Mouse (Mus musculus): ENCODE measurements around the gene Ush1g. TPM values are rescaled to one million over a fixed set of nuclear protein-coding genes. Genes with fewer than 3 reads are reported as not detected.
A peak's percentile ranks its signal among the peaks of the same experiment; 100 is the strongest.

The Ush1g gene
- polyA plus RNA-seq, 1 experiment from 2014 or later, result 0.05 TPM

DNA sequence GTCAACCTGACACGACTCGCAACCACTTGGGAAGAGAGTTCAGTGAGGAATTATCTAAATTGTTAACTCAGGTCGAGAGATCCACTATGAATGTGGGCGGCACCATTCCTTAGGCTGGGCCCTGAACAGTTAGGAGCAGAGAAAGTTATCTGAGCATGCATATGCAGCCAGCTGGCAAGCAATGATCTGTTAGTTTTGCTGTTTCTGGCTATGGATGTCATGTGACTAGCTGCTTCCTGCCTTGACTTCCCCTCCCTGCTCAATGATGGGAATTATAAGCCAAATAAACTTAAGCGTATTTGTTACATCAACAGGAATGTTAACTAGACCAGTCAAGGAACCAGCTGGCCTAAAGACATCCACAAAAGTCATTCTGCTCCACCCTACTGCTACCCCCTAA, 31.5 kb upstream of the Ush1g start:
- ATAC-seq, result no peak
- Histone ChIP-seq H3K27me3 (peaks cover 4% of the 10 kb centered on the region; the same call in 1 of the 2 replicates), H3K4me3 (replicated peaks) (no peak overlapping the region), H3K9ac (replicated peaks) (no peak overlapping the region), H3K36me3 (peaks cover 77% of the 10 kb centered on the region), H3K27ac (no peak overlapping the region), H3K4me2 (replicated peaks) (no peak overlapping the region), H3K9me3 (no peaks in the 10 kb centered on the region), H3K4me1 (replicated peaks) (no peaks in the 10 kb centered on the region)
- WGBS, result 95% methylated on average over 5 of the region's 5 CpGs

DNA sequence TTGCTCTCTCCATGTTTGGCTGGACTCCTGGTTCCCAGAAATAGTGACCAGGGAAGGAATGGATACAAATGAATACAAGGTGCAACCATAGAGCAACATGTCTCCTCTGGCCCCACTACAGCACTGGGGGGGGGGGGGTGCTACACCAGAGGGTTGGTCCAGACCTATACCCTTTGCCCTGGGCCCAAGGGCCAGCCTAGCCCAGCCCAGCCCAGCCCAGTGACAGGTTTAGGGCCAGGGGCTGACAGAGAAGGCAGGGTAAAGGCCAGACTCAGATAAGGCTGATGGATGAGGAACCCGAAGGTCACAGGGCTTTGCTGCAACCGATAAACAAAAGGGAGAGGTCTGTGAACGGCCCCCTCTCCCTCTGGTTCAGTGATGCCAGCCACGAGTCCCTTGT, 28.1 kb upstream of the Ush1g start:
- no peak overlapping the region for H3K4me2 ChIP-seq (replicated peaks)
- H3K27ac ChIP-seq, result no peak overlapping the region
- H3K9me3 ChIP-seq, result no peaks in the 10 kb centered on the region
- H3K27me3 ChIP-seq, result peaks cover 10% of the 10 kb centered on the region; the same call in 1 of the 2 replicates
- no peak for ATAC-seq
- H3K9ac ChIP-seq (replicated peaks), result no peak overlapping the region
- peaks cover 61% of the 10 kb centered on the region for H3K36me3 ChIP-seq
- H3K4me3 ChIP-seq (replicated peaks), result no peak overlapping the region
- 69% methylated on average over 4 of the region's 4 CpGs for WGBS
- no peaks in the 10 kb centered on the region for H3K4me1 ChIP-seq (replicated peaks)

DNA sequence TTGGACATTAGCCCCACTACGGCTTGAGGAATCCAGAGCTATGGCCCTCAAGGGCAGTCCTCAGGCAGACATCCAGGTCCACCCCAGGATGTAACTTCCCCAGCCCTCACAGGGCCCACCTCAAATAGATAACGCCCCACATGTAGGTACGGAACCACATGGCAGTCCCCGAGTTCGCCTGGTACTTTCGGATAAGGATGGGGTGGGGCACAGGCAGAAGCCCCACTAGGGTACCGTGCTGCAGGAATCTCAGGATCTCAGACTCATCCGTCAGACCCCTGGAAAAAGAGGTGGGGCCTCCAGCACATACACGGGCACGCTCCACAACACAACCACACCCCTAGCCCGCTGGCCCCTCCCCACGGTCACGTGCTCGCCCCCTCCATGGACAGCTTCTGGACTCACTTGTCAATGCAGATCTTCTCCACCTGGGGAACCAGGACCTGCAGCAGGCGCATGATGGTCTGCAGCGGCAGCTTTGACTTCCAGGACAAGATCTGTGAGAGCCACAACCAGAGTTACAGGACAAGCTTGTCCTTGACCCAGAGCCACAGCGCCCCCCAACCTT, 26.9 kb upstream of the Ush1g start:
- Histone ChIP-seq H3K4me2 (replicated peaks) (no peak overlapping the region), H3K36me3 (peaks cover 60% of the 10 kb centered on the region), H3K27me3 (peaks cover 16% of the 10 kb centered on the region; the same call in 1 of the 2 replicates), H3K4me1 (replicated peaks) (0 out of 2 replicates have a peak, but pooled peaks cover 3% of the 10 kb centered on the region), H3K9ac (replicated peaks) (0 out of 2 replicates have a peak overlapping the region, but pooled peaks have one; percentile 16), H3K4me3 (replicated peaks) (no peak overlapping the region), H3K27ac (no peak overlapping the region), H3K9me3 (no peaks in the 10 kb centered on the region)
- no peak for ATAC-seq
- WGBS, result 66% methylated on average over 17 of the region's 17 CpGs

DNA sequence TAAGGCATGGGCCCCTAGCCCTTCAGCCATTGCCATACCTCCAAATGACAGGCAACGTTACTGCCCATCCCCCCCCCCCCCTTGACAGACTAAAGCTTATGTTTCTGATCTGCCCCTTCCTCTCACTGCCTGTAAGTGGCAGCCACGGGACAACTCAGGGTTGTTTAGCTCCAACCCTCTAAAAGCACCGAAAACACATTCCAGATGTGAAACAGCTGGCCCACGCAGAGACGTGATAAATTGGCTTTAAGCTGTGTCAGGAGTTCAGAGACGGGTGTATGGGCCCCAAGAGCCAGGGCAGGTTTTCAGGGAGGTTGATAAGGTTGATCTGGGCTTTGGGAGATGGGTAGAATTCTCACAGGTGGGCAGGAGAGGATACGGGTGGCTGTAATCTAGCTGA, 23.7 kb upstream of the Ush1g start:
- Histone ChIP-seq H3K4me2 (replicated peaks) (no peak overlapping the region), H3K27me3 (peaks cover 23% of the 10 kb centered on the region), H3K36me3 (peaks cover 29% of the 10 kb centered on the region), H3K9me3 (no peaks in the 10 kb centered on the region), H3K4me3 (replicated peaks) (no peak overlapping the region), H3K9ac (replicated peaks) (no peak overlapping the region), H3K27ac (no peak overlapping the region), H3K4me1 (replicated peaks) (0 out of 2 replicates have a peak, but pooled peaks cover 3% of the 10 kb centered on the region)
- 54% methylated on average over 7 of the region's 7 CpGs for WGBS
- no peak for ATAC-seq

DNA sequence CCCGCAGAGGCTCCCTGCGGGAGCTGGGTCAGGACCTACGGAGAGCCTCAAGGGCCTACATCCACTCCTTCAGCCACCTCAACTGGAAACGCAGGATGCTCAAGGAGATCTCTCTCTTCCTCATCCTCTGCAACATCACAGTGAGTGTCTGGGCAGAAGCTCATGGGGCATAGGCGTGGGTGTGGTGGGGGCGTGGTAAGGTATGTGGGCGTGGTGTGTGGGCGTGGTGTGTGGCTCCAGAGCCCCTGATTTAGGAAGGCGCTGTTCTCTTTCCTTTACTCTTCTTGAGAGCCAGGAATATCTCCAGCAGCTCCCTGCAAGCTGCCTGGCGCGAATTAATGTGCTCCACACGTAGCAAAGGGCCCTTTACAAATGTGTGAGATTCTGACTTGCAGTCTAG, 23.1 kb upstream of the Ush1g start:
- Histone ChIP-seq H3K4me2 (replicated peaks) (no peak overlapping the region), H3K27me3 (peaks cover 25% of the 10 kb centered on the region), H3K36me3 (peaks cover 23% of the 10 kb centered on the region), H3K9me3 (no peaks in the 10 kb centered on the region), H3K27ac (no peak overlapping the region), H3K9ac (replicated peaks) (no peak overlapping the region), H3K4me3 (replicated peaks) (no peak overlapping the region), H3K4me1 (replicated peaks) (0 out of 2 replicates have a peak, but pooled peaks cover 3% of the 10 kb centered on the region)
- no peak for ATAC-seq
- WGBS, result 18% methylated on average over 12 of the region's 12 CpGs

DNA sequence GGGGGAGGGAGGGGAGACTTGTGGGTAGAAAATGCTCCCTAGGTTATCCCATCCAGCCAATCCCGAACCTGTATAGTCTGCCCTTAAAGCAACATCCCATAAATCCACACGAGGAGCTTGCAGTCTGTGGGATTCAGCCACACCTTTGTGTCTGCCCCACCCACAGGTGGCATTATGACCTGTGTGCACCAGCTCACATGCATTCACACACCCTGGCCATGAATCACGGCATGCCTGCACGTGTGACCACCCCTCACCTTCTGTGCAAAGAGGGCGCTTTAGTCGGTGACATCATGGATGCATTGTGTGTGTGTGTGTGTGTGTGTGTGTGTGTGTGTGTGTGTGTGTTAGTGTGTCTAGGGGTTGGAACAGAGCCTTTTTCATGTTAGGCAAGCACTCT, 20.0 kb upstream of the Ush1g start:
- Histone ChIP-seq H3K27ac (no peak overlapping the region), H3K4me2 (replicated peaks) (no peak overlapping the region), H3K9me3 (no peaks in the 10 kb centered on the region), H3K4me1 (replicated peaks) (0 out of 2 replicates have a peak, but pooled peaks cover 3% of the 10 kb centered on the region), H3K27me3 (peaks cover 41% of the 10 kb centered on the region), H3K9ac (replicated peaks) (no peak overlapping the region), H3K36me3 (no peaks in the 10 kb centered on the region), H3K4me3 (replicated peaks) (no peak overlapping the region)
- no peak for ATAC-seq
- 82% methylated on average over 6 of the region's 6 CpGs for WGBS

DNA sequence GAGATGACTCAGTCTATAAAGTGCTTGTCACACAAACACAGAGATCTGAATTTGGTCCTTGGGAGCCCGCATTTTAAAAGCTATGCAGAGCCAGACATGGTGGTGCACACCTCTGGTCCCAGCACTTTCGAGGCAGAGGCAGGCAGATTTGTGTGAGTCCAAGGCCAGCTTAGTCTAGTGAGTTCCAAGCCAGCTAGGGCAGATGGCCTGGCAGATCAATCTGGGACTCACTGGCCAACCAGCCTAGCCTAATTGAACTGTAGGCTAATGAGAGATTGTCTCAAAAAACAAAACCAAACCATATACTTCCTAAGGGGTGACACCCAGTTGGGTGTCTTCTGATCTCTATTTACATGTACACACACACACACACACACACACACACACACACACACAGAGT, 19.4 kb upstream of the Ush1g start:
- no peaks in the 10 kb centered on the region for H3K9me3 ChIP-seq
- H3K36me3 ChIP-seq, result no peaks in the 10 kb centered on the region
- no peak overlapping the region for H3K9ac ChIP-seq (replicated peaks)
- no peak overlapping the region for H3K4me3 ChIP-seq (replicated peaks)
- WGBS, result 71% methylated on average over 2 of the region's 2 CpGs
- no peak overlapping the region for H3K4me2 ChIP-seq (replicated peaks)
- no peak for ATAC-seq
- 0 out of 2 replicates have a peak, but pooled peaks cover 3% of the 10 kb centered on the region for H3K4me1 ChIP-seq (replicated peaks)
- H3K27ac ChIP-seq, result no peak overlapping the region
- H3K27me3 ChIP-seq, result peaks cover 45% of the 10 kb centered on the region

DNA sequence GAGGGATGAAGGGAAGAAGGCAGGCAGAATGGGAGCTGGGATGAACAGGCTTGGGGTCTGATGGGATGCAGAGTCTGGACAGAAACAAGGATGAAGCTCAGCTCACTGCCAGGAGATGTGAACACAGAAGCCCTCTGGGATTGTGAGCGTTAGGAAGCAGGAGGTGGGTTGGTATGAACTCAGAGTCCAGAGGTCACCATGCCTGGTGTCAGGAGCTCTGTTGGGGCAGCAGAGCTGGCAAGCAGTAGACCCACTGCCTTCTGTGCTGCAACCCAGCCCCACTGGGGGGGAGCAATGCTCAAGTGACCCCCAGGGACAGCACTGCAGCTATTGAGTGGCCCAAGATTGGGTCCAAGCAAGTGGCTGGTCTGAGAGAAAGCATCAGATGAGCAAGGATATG, 16.0 kb upstream of the Ush1g start:
- no peaks in the 10 kb centered on the region for H3K9me3 ChIP-seq
- no peak overlapping the region for H3K27ac ChIP-seq
- H3K4me2 ChIP-seq (replicated peaks), result no peak overlapping the region
- peaks cover 11% of the 10 kb centered on the region for H3K4me1 ChIP-seq (replicated peaks)
- no peak overlapping the region for H3K9ac ChIP-seq (replicated peaks)
- no peaks in the 10 kb centered on the region for H3K36me3 ChIP-seq
- H3K27me3 ChIP-seq, result peaks cover 56% of the 10 kb centered on the region
- no peak overlapping the region for H3K4me3 ChIP-seq (replicated peaks)
- no peak for ATAC-seq
- WGBS, result 92% methylated on average over 1 of the region's 1 CpGs

DNA sequence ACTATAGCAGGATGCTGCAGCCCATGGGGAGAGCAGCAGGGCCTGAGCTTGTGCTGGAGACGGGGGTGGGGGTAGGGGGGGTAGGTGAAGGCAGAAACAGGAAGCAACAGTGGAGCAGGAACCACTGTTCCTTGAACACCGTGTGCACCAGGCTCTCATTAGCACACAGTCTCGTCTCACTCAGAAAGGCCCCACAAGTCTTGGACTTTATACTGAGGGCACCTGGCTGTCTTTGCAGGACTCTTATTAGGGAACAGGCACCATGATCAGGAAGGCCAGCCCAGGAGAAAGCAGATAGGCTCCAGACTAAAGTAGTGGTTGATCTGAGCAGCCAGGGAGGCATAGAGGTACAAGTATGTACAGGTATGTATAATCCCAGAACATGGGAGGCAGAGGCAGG, 15.5 kb upstream of the Ush1g start:
- WGBS, result 62% methylated on average over 3 of the region's 3 CpGs
- Histone ChIP-seq H3K4me2 (replicated peaks) (no peak overlapping the region), H3K27me3 (peaks cover 60% of the 10 kb centered on the region), H3K4me1 (replicated peaks) (peaks cover 11% of the 10 kb centered on the region), H3K4me3 (replicated peaks) (no peak overlapping the region), H3K36me3 (no peaks in the 10 kb centered on the region), H3K27ac (no peak overlapping the region), H3K9ac (replicated peaks) (no peak overlapping the region), H3K9me3 (no peaks in the 10 kb centered on the region)
- no peak for ATAC-seq

DNA sequence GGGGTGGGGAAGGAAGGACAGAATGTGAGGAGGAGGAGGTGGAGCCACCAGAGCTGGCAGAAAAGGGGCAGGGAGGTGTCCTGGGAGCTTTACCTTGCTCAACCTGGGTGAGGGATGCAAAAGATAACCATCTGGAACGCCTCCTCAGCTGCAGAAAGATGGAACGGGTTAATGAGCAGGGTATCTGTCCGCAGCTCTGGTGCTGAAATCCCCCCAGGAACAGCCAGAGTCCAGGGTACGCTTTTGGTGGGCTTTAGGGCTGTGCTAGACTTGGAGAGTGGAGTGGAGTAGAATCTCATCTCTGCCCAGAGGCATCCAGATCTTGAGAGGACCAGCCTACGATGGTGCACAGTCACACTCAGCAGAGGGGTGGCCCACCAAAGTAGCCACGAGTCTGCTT, 14.3 kb upstream of the Ush1g start:
- WGBS, result 24% methylated on average over 6 of the region's 6 CpGs
- Histone ChIP-seq H3K36me3 (no peaks in the 10 kb centered on the region), H3K27me3 (peaks cover 68% of the 10 kb centered on the region), H3K4me1 (replicated peaks) (peaks cover 11% of the 10 kb centered on the region), H3K27ac (no peak overlapping the region), H3K4me2 (replicated peaks) (no peak overlapping the region), H3K9ac (replicated peaks) (no peak overlapping the region), H3K4me3 (replicated peaks) (no peak overlapping the region), H3K9me3 (no peaks in the 10 kb centered on the region)
- ATAC-seq, result no peak

DNA sequence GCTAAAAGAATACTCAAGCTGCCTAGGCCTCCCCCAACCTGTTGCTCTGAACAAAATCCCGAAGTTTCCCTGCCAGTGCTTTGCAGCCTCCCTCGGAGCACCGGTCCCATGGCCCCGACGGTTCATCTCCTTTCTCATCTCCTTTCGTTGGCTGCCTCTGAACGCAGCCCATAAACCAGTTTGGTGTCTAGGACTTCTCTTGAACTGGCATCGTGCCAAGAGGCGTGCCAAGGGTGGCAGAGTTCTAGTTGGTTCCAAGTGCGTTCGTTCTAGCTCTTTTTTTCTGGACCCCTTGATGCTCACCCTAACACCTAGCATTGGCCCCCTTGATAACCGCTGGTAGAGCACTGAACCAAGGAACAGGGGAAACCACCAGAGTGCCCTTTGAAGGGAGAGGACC, 13.4 kb upstream of the Ush1g start:
- ATAC-seq, result no peak
- 56% methylated on average over 12 of the region's 12 CpGs for WGBS
- H3K27me3 ChIP-seq, result peaks cover 65% of the 10 kb centered on the region
- no peak overlapping the region for H3K27ac ChIP-seq
- no peaks in the 10 kb centered on the region for H3K9me3 ChIP-seq
- no peak overlapping the region for H3K9ac ChIP-seq (replicated peaks)
- no peaks in the 10 kb centered on the region for H3K36me3 ChIP-seq
- H3K4me1 ChIP-seq (replicated peaks), result peaks cover 11% of the 10 kb centered on the region
- H3K4me2 ChIP-seq (replicated peaks), result peak overlapping the region; percentile 58; the same call in 1 of the 2 replicates
- no peak overlapping the region for H3K4me3 ChIP-seq (replicated peaks)

DNA sequence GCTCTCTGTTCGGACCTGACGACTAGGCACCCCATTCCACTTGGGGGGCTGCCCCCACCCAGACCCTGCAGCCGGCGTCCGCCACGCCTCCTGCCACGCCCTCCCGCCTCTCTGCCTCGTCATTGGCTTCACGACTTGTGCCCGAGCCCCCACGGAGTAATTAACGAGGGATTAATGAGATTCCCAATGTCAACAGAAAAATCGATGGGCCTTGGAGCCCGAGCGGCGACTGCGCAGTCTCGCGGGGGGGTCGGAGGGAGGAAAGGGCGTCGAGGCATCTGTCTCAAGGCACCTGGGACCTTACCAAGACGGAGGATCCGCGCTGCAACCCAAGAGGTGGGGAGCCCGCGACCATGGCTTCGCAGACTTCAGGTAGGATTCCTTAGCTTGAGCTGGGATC, 12.7 kb upstream of the Ush1g start, which contains the start of gene Otop3:
Gene Otop3, plus strand, starts transcription at position 201 of the 400 bp plus-strand sequence.
- peak within 1 kb of the TSS; percentile 58 for H3K4me2 ChIP-seq (replicated peaks)
- 4% methylated on average over 29 of the region's 29 CpGs for WGBS
- H3K4me3 ChIP-seq (replicated peaks), result peak within 1 kb of the TSS; percentile 33
- peaks cover 63% of the 10 kb centered on the region for H3K27me3 ChIP-seq
- ATAC-seq, result no peak
- no peaks in the 10 kb centered on the region for H3K9me3 ChIP-seq
- peak within 1 kb of the TSS; percentile 48 for H3K9ac ChIP-seq (replicated peaks)
- peaks cover 11% of the 10 kb centered on the region for H3K4me1 ChIP-seq (replicated peaks)
- H3K36me3 ChIP-seq, result no peaks in the 10 kb centered on the region
- H3K27ac ChIP-seq, result no peak within 1 kb of the TSS

DNA sequence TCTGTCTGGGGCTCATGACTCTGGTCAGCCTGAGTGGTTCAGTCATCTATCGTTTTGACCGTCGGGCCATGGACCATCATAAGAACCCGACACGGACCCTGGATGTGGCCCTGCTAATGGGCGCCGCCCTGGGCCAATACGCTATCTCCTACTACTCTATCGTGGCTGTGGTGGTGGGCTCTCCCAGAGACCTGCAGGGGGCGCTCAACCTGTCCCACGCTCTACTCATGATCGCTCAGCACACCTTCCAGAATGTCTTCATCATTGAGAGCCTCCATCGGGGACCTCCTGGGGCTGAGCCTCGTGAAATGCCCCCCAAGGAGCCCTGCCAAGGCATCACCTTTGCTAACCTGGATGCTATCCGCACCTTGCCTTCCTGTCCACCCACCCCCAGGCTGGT, 7.5 kb upstream of the Ush1g start:
- no peak overlapping the region for H3K27ac ChIP-seq
- ATAC-seq, result no peak
- H3K27me3 ChIP-seq, result peaks cover 43% of the 10 kb centered on the region
- 72% methylated on average over 15 of the region's 15 CpGs for WGBS
- no peak overlapping the region for H3K9ac ChIP-seq (replicated peaks)
- H3K4me2 ChIP-seq (replicated peaks), result no peak overlapping the region
- H3K4me1 ChIP-seq (replicated peaks), result peaks cover 3% of the 10 kb centered on the region
- no peaks in the 10 kb centered on the region for H3K36me3 ChIP-seq
- no peaks in the 10 kb centered on the region; the same call in 1 of the 2 replicates for H3K9me3 ChIP-seq
- H3K4me3 ChIP-seq (replicated peaks), result no peak overlapping the region

Data from midbrain, embryonic 13.5 days (tissue).